Mouse (Mus musculus) spleen, adult 2 months (tissue): ENCODE measurements around the gene Ssr1. TPM values are rescaled to one million over a fixed set of nuclear protein-coding genes. Genes with fewer than 3 reads are reported as not detected.

Experiments used
- DNase-seq, 2 experiments: peaks; one replicate each; pipeline versions ENCODE4 v3.0.0 to v3.0.0-alpha.2; 2012 to 2021; ENCODE audit warnings: low spot score in 2 of 2, low read depth in 1 of 2
- H3K27ac ChIP-seq: fragments of 200-500 bp; 2 replicates; pipeline ENCODE4 v1.5.1; 2012; ENCODE audit warnings: low read length, inconsistent platforms; ENCODE audit not compliant: insufficient read depth
- H3K27me3 ChIP-seq: fragments of 200-500 bp; 2 replicates; pipeline ENCODE4 v1.6.1; 2012; ENCODE audit warnings: mild to moderate bottlenecking, moderate library complexity, low read length, inconsistent platforms; ENCODE audit not compliant: control insufficient read depth, insufficient read depth
- H3K36me3 ChIP-seq: fragments of 200-500 bp; 2 replicates; pipeline ENCODE4 v1.6.1; 2012; ENCODE audit warnings: mild to moderate bottlenecking, low read length, inconsistent platforms; ENCODE audit not compliant: control insufficient read depth, insufficient read depth
- H3K4me1 ChIP-seq: fragments of 200-500 bp; 2 replicates; pipeline ENCODE4 v1.6.1; 2011; ENCODE audit warnings: inconsistent platforms; ENCODE audit not compliant: control insufficient read depth, insufficient read depth, insufficient read length
- H3K4me3 ChIP-seq: fragments of 200-500 bp; 2 replicates; pipeline ENCODE4 v1.5.1; 2011; ENCODE audit warnings: mild to moderate bottlenecking, inconsistent platforms; ENCODE audit not compliant: insufficient read depth, insufficient read length; ENCODE audit errors: extremely low read depth
- CTCF ChIP-seq: fragments of 200-500 bp; IDR thresholded peaks from 2 replicates; pipeline ENCODE4 v1.5.1; 2011; ENCODE audit warnings: mild to moderate bottlenecking, inconsistent platforms; ENCODE audit not compliant: insufficient read depth, insufficient read length, insufficient replicate concordance; ENCODE audit errors: extremely low read depth
- POLR2A ChIP-seq: fragments of 200-500 bp; IDR thresholded peaks from 2 replicates; pipeline ENCODE4 v1.6.1; 2011; ENCODE audit warnings: low read depth, low read length, inconsistent platforms
- whole genome bisulfite sequencing: fragments of 180-500 bp; shearing (Covaris S2); methylation state at CpG from one replicate; pipeline ENCODE4 v1.1.7; 2018; 5-methylcytosine and 5-hydroxymethylcytosine counted together
- polyA plus RNA-seq: library from polyadenylated mRNA; depleted of rRNA; stranded (reverse); fragments of >200 nt; gene quantifications from 2 replicates; pipeline ENCODE4 v1.2.3, GENCODE M21; 2012

Gene Ssr1
- polyA plus RNA-seq, 1 experiment, result 4.1 TPM

DNA sequence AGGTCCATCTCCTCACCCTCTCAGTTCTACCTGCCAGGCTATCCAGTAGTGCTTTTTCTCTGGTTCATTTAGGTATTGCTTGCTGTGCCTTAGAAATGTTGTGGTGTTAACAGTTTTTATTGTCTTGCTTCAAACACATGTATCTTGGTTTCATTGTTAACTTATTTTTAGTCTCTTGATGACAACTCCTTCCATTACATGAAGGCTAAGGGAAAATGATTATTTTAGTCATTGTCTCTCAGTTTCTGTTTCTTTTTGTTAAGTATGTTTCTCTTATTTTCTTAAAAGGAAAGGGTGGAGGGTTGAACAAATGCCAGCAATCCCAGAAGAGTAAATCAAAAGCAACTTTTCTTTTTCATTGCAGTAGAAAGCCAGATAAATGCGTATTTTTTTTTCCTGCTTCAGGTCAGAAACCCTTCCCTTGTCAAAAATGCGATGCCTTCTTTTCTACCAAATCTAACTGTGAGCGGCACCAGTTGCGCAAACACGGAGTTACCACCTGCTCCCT lies 52.8 kb downstream of the Ssr1 start:
- TF ChIP-seq POLR2A (no peak), CTCF (no peak)
- no peak overlapping the region for H3K27ac ChIP-seq
- H3K4me1 ChIP-seq, result no peaks in the 10 kb centered on the region
- no peak overlapping the region for H3K4me3 ChIP-seq
- WGBS, result 90% methylated on average over 5 of the region's 5 CpGs
- peaks cover 6% of the 10 kb centered on the region for H3K36me3 ChIP-seq
- no peak for DNase-seq
- no peaks in the 10 kb centered on the region for H3K27me3 ChIP-seq

- H3K4me3 ChIP-seq, result no peak overlapping the region
- no peak for TF ChIP-seq POLR2A
- no peak for TF ChIP-seq CTCF
- WGBS, result 81% methylated on average over 5 of the region's 5 CpGs
- H3K36me3 ChIP-seq, result peaks cover 9% of the 10 kb centered on the region
- H3K4me1 ChIP-seq, result no peaks in the 10 kb centered on the region
- no peak overlapping the region for H3K27ac ChIP-seq
- no peak for DNase-seq
- H3K27me3 ChIP-seq, result no peaks in the 10 kb centered on the region
Observed at GRCm38 (mm10) chr13:37940649-37941048, 53.4 kb downstream of the Ssr1 start.

- H3K27me3 ChIP-seq, result no peaks in the 10 kb centered on the region
- TF ChIP-seq CTCF (no peak), POLR2A (no peak)
- no peak overlapping the region for H3K4me3 ChIP-seq
- no peak overlapping the region for H3K27ac ChIP-seq
- DNase-seq, result no peak
- 96% methylated on average over 2 of the region's 2 CpGs for WGBS
- no peaks in the 10 kb centered on the region for H3K4me1 ChIP-seq
- H3K36me3 ChIP-seq, result peaks cover 12% of the 10 kb centered on the region
Observed at GRCm38 (mm10) chr13:37940167-37940566, 53.9 kb downstream of the Ssr1 start.

DNA sequence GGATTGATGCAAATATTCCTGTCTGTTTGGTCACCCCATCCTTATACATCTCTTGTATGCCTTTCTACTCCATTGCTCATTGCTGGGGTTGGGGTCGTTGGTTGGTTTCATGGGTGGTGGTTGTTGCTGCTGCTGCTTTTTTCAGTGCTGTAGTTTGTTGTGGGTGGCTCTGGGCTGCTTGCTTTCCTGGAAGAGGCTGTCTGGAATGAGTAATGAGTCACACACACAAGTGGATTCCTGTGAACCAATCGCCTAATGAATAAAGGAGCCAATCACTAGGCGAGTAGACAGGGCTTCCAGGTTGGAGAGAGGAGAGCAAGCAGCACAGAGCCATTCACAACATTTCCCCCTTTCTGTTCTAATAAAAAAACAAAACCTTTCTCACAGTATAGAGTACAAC lies 57.7 kb downstream of the Ssr1 start:
- DNase-seq, result no peak
- TF ChIP-seq CTCF (no peak), POLR2A (no peak)
- Histone ChIP-seq H3K4me1 (no peaks in the 10 kb centered on the region), H3K27me3 (no peaks in the 10 kb centered on the region), H3K36me3 (peaks cover 36% of the 10 kb centered on the region), H3K27ac (no peak overlapping the region), H3K4me3 (no peak overlapping the region)
- WGBS, result 91% methylated on average over 3 of the region's 3 CpGs

GRCm38 (mm10) chr13:37934920-37935319 lies 59.1 kb downstream of the Ssr1 start:
- TF ChIP-seq POLR2A, result no peak
- no peak for TF ChIP-seq CTCF
- H3K27ac ChIP-seq, result no peak overlapping the region
- H3K27me3 ChIP-seq, result no peaks in the 10 kb centered on the region
- no peak overlapping the region for H3K4me3 ChIP-seq
- 91% methylated on average over 8 of the region's 8 CpGs for WGBS
- H3K36me3 ChIP-seq, result peaks cover 49% of the 10 kb centered on the region
- no peak for DNase-seq
- no peaks in the 10 kb centered on the region for H3K4me1 ChIP-seq

- Histone ChIP-seq H3K27me3 (no peaks in the 10 kb centered on the region), H3K36me3 (peaks cover 56% of the 10 kb centered on the region), H3K4me1 (no peaks in the 10 kb centered on the region), H3K27ac (no peak overlapping the region), H3K4me3 (no peak overlapping the region)
- DNase-seq, result no peak
- TF ChIP-seq POLR2A (no peak), CTCF (no peak)
- WGBS, result 80% methylated on average over 4 of the region's 4 CpGs
Observed at GRCm38 (mm10) chr13:37934075-37934474, 59.9 kb downstream of the Ssr1 start.

- no peaks in the 10 kb centered on the region for H3K4me1 ChIP-seq
- peaks cover 57% of the 10 kb centered on the region for H3K36me3 ChIP-seq
- WGBS, result 84% methylated on average over 27 of the region's 27 CpGs
- H3K4me3 ChIP-seq, result no peak overlapping the region
- TF ChIP-seq POLR2A (no peak), CTCF (no peak)
- no peak for DNase-seq
- H3K27ac ChIP-seq, result no peak overlapping the region; the same call in 1 of the 2 replicates
- no peaks in the 10 kb centered on the region for H3K27me3 ChIP-seq
Observed at GRCm38 (mm10) chr13:37931210-37931922, 62.7 kb downstream of the Ssr1 start.
